Mouse (Mus musculus) testis, adult 2 months (tissue): ENCODE measurements around the gene Mogs. TPM values are rescaled to one million over a fixed set of nuclear protein-coding genes. Genes with fewer than 3 reads are reported as not detected.
A peak's percentile ranks its signal among the peaks of the same experiment; 100 is the strongest.

Source experiments
- H3K27ac ChIP-seq: fragments of 200-500 bp; 2 replicates; pipeline ENCODE4 v1.5.1; 2012; ENCODE audit warnings: low read depth, low read length; ENCODE audit not compliant: control insufficient read depth, insufficient read depth
- H3K27me3 ChIP-seq: fragments of 200-500 bp; 2 replicates; pipeline ENCODE4 v1.6.1; 2012; ENCODE audit warnings: mild to moderate bottlenecking, low read length, moderate library complexity; ENCODE audit not compliant: control insufficient read depth, insufficient read depth
- H3K36me3 ChIP-seq: fragments of 200-500 bp; 2 replicates; pipeline ENCODE4 v1.6.1; 2012; ENCODE audit warnings: mild to moderate bottlenecking, low read length; ENCODE audit not compliant: control insufficient read depth, insufficient read depth
- H3K4me1 ChIP-seq: fragments of 200-500 bp; 2 replicates; pipeline ENCODE4 v1.6.1; 2012; ENCODE audit warnings: low read length; ENCODE audit not compliant: control insufficient read depth, insufficient read depth
- H3K4me3 ChIP-seq: fragments of 200-500 bp; 2 replicates; pipeline ENCODE4 v1.5.1; 2012; ENCODE audit warnings: low read depth, mild to moderate bottlenecking, low read length, moderate library complexity, mixed read lengths; ENCODE audit not compliant: control insufficient read depth
- CTCF ChIP-seq: fragments of 200-500 bp; IDR thresholded peaks from 2 replicates; pipeline ENCODE4 v1.5.1; 2012; ENCODE audit warnings: low read depth, mild to moderate bottlenecking, inconsistent platforms, low read length, moderate library complexity; ENCODE audit not compliant: control insufficient read depth, insufficient read depth, insufficient replicate concordance
- POLR2A ChIP-seq: fragments of 200-500 bp; IDR thresholded peaks from 2 replicates; pipeline ENCODE4 v1.6.1; 2012; ENCODE audit warnings: low read depth, mild to moderate bottlenecking, inconsistent platforms, low read length, moderate library complexity; ENCODE audit not compliant: control insufficient read depth
- polyA plus RNA-seq: library from polyadenylated mRNA; depleted of rRNA; stranded (reverse); fragments of >200 nt; gene quantifications from 2 replicates; pipeline ENCODE4 v1.2.3, GENCODE M21; 2012

The Mogs gene
- polyA plus RNA-seq, 1 experiment, result 20.7 TPM

GRCm38 (mm10) chr6:83070311-83071219, 44.7 kb upstream of the Mogs start:
- Histone ChIP-seq H3K27me3 (peaks cover 3% of the 10 kb centered on the region; the same call in 1 of the 2 replicates), H3K27ac (no peak overlapping the region), H3K4me3 (peak overlapping the region; percentile 9; the same call in 1 of the 2 replicates), H3K36me3 (no peaks in the 10 kb centered on the region), H3K4me1 (peaks cover 12% of the 10 kb centered on the region)
- TF ChIP-seq CTCF, result no peak
- TF ChIP-seq POLR2A, result no peak

DNA sequence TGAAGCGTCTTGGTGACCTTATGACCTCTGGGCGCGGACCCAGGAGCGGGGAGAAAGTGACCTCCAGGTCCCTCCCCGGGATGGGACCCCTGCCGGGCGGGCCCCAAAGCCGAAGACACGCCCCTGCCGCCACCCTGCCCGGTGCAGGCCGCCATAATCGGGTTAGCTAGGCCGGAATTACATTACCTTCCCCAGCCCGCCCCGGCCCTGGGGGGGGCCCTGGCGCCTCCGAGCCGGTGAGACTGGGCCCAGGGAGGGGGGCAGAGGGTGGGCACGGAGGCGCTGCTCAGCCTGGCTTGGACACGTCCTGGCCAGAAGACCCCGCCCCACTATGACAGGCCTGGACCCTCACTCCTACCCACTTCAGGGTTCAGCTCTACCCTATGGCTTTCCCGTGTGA, 44.1 kb upstream of the Mogs start:
- H3K36me3 ChIP-seq, result no peaks in the 10 kb centered on the region
- H3K4me1 ChIP-seq, result peaks cover 12% of the 10 kb centered on the region
- no peak for TF ChIP-seq POLR2A
- TF ChIP-seq CTCF, result no peak
- H3K27ac ChIP-seq, result no peak overlapping the region
- H3K27me3 ChIP-seq, result peaks cover 3% of the 10 kb centered on the region; the same call in 1 of the 2 replicates
- no peak overlapping the region for H3K4me3 ChIP-seq

GRCm38 (mm10) chr6:83074979-83075378, 40.3 kb upstream of the Mogs start:
- TF ChIP-seq CTCF (no peak), POLR2A (no peak)
- Histone ChIP-seq H3K27ac (no peak overlapping the region), H3K36me3 (no peaks in the 10 kb centered on the region; the same call in 1 of the 2 replicates), H3K4me1 (peaks cover 13% of the 10 kb centered on the region), H3K4me3 (no peak overlapping the region), H3K27me3 (peaks cover 3% of the 10 kb centered on the region; the same call in 1 of the 2 replicates)

DNA sequence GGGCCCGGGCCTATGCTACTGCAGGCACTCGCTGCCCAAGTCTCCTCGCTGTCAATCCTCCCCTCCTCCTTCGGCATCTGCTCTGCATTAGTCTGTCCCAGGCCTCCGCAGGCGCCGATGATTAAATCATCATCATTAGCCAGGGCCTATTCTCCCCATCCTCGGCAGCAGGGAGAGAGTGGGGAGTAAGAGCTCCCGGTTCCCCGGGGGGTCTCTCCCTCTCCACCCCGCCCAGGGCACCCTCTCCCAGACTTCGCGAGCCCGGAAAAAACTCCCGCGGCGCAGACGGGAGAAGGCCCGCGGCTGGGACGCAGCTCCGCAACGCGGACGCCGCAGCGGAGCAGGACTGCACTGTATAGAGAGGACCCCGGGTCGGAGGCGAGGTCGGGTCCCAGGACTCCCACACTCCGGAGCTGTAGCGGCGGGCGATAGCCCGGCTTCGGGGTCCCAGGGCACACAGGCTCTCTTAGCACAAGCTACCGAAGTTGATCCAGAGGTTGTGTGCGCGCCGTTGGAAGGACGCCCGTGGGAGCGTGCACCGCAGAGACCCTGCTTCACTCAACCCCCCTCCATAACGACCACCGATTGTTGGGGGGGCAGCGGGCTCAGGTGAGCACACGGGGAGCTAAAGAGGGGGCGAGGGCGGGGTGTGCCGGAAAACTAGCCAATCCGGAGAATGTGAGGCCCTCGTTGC, 37.5 kb upstream of the Mogs start, which contains the start of gene Pcgf1:
Pcgf1 (plus strand) TSS at position 240 of the 694 bp plus-strand sequence.
- Histone ChIP-seq H3K4me3 (peak within 1 kb of the TSS; percentile 97), H3K36me3 (no peaks in the 10 kb centered on the region; the same call in 1 of the 2 replicates), H3K27me3 (no peaks in the 10 kb centered on the region), H3K27ac (peak within 1 kb of the TSS; percentile 99), H3K4me1 (peaks cover 7% of the 10 kb centered on the region)
- no peak for TF ChIP-seq CTCF
- TF ChIP-seq POLR2A, result peak; percentile 60; the same call in 1 of the 2 replicates

DNA sequence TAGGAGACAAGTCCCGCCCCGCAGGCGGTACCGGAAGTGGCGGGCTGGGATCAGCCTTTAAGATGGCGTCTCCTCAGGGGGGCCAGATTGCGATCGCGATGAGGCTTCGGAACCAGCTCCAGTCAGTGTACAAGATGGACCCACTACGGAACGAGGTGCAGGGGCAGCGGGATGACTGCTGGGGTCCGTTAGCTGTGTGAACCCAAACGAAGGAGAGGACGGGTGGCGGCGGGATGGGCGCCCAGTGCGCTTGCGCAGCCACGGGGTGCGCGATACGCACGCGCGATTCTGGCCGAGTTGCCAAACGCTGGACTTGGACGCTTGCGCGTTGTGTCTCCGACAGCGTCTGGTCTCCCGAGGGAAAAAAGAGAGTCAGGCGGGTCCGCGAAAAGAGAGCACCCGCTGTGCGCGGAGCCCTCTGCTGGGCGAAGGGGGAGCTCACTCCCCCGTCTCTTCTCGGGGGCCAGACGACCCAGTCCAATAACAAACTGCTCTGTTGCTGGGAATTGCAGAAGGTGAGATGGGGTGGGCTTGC, 36.9 kb upstream of the Mogs start:
- TF ChIP-seq POLR2A, result peak; percentile 53; the same call in 1 of the 2 replicates
- TF ChIP-seq CTCF, result 0 out of 2 replicates have a peak, but pooled peaks have one; percentile 7
- Histone ChIP-seq H3K27me3 (no peaks in the 10 kb centered on the region), H3K36me3 (no peaks in the 10 kb centered on the region; the same call in 1 of the 2 replicates), H3K4me3 (peak overlapping the region; percentile 97), H3K27ac (peak overlapping the region; percentile 99), H3K4me1 (peaks cover 7% of the 10 kb centered on the region)

DNA sequence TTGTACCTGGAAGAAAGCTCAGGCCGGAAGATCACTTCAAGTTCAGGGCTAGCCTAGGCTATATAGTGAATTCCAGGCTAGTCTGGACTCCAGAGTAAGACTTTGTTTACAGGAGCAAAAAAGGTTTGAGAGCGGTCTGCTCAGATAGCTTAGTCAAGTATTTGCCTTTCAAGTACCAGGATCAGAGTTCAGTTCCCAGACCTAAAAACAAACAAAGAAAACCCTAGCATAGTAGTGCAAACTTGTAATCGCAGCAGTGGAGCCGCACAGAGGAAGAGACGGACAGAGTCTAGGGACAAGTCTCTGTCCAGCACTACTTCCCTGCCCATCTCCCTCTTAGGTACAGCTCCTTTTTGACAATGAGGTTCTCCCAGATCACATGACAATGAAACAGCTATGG, 35.1 kb upstream of the Mogs start:
- no peaks in the 10 kb centered on the region; the same call in 1 of the 2 replicates for H3K36me3 ChIP-seq
- TF ChIP-seq CTCF, result no peak
- no peak for TF ChIP-seq POLR2A
- peaks cover 7% of the 10 kb centered on the region for H3K4me1 ChIP-seq
- no peak overlapping the region for H3K4me3 ChIP-seq
- no peak overlapping the region for H3K27ac ChIP-seq
- no peaks in the 10 kb centered on the region for H3K27me3 ChIP-seq
